In genomic region chr3:108279495-108279894, GRCm38 (mm10) we compare ENCODE assay signal across 2 mouse cellular contexts. TPM values are rescaled to one million over a fixed set of nuclear protein-coding genes. Genes with fewer than 3 reads are reported as not detected.
"Had no signal": no experiment of that assay in that cellular context is flagged by ENCODE, and none has a peak within 500 bp of the region (broad histone marks: within the 10 kb centered on the region; RNA-seq: fewer than 3 reads in every experiment).

No protein-coding gene starts in this region.

RNA-seq across cellular contexts. Expression of gene Sort1, which starts 4.4 kb away (rescaled TPM):
- polyA plus RNA-seq: inflammation-experienced regulatory T-cells, adult 6 months had no signal

RNA-seq across cellular contexts. Expression of gene Sypl2, which starts 53.0 kb away (rescaled TPM):
- total RNA-seq: hematopoietic stem cell, adult 5-6 weeks had no signal
- polyA plus RNA-seq: inflammation-experienced regulatory T-cells, adult 6 months had no signal
